Mouse (Mus musculus): ENCODE results near the gene Miga2.

Miga2 gene

DNA sequence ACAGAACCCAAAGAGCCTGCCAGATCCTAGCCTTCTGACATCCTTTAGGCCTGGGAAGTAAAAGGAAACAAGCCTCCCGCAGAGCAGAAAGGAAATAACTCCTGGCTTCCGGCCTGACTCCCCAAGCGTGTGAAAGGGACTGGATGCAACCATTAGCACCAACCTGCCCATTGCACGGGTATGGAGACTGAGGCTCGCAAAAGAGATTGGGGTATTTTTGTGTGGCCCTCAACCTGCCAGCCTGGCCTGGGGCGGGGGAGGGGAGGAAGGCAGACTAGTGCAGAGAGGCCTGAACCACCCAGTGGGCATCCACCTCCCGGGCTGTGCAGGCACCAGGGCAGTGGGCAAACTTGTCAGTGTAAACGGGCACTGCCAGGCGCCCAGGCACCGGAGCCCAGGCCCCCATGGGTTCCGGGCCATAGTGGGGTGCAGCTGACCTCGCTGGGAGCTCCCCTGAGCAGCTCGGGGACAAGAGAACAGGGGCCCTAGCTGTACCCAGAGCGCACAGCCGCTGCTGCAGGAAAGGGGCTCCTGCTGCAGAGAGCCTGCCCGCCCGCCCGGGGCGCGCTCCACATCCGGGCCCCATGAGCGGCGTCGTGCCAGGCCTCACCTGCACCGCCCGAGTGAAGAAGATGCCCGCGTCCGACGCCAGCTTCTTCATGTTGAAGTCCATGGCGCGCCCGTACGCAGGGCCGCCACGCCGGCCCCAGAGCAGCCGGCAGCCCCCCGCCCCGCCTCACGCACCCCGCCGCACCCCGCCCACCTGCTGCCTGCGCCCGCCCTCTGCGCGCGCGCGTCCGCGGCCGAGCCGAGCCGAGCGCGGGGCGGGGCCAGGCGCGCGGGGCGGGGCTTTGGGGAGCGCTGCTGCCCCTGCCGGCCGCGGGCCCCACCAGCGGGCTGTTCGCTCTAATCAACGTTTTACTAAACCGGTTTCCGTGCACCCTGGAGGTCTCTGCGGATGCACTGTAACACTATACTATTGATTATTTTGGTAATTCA lies 5.2 kb upstream of the Miga2 start, which contains the start of gene Sh3glb2:
TSS of gene Sh3glb2 (minus strand) at position 805 of the 999 bp plus-strand sequence.
- peak; percentile 83 to 94 for DNase-seq (ENCODE audit: low spot score in 2 of 2)

DNA sequence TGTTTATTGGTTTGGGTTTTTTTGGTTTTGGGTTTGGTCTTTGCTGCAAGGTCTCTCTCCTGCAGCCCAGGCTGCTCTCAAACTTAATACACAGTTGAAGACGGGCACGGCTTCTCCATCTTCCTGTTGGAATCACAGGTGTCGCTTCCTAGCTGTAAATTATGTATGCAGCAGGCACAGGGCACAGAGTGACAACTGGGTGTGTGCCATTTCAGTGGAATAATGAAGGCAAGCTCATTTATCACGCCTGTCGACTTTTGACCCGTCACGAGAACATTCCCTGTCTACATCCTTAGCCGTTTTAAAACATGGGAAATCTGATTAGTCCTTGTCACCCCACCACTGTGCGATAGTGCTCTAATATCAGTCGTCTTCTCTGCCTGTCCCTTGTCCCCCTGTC lies 3.4 kb upstream of the Miga2 start:
- no peak for DNase-seq (ENCODE audit: low spot score in 2 of 2)

- DNase-seq (ENCODE audit: low spot score in 2 of 2), result no peak
Observed at GRCm38 (mm10) chr2:30362865-30363264, 1.2 kb upstream of the Miga2 start.

DNA sequence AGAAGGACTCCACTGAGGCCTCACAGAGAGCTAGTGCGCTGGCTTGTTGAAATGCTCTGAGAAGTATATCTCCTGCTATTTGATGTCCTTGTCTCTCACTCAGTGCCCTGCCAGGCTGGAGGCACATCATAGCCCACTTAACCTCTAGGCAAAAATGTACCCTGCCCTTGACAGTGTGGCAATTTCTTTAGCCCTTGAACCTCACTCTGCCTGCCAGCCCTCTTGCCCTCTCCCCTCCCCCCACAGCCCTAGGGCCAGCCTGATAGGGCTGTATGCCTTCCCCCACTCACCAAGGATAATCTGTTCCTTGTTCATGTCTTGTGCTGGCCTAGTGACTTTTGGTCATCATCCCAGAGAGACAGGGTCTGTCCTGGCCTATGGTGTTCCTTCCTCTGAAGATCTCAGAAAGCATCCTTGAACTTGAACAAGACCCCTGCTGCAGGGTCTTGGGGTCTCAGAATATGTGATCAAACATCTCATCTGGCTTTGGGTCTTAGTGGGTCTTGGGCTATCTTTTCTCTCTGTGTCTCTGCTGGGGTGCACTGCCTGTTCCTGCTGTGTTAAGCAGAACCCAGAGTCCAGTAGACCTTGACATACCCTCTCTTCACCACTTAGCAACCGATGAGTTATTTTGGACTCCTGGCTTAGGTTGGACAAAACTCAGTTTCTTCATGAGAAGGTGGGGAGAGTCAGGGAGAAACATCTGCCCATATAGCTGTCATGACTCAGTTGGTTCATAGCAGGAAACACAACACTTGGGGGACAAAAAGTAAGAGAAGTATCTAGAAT lies 1.4 kb downstream of the Miga2 start:
- no peak for DNase-seq (ENCODE audit: low spot score in 2 of 2)

GRCm38 (mm10) chr2:30366203-30366602 lies 2.2 kb downstream of the Miga2 start:
- no peak for DNase-seq (ENCODE audit: low spot score in 2 of 2)

GRCm38 (mm10) chr2:30371544-30371943 lies 7.5 kb downstream of the Miga2 start:
- no peak for DNase-seq (ENCODE audit: low spot score in 2 of 2)

- no peak for DNase-seq (ENCODE audit: low spot score in 2 of 2)
Observed at GRCm38 (mm10) chr2:30372726-30373125, 8.7 kb downstream of the Miga2 start.

- no peak for DNase-seq (ENCODE audit: low spot score in 2 of 2)
Observed at GRCm38 (mm10) chr2:30375893-30376292, 11.9 kb downstream of the Miga2 start.

GRCm38 (mm10) chr2:30377721-30378120 lies 13.7 kb downstream of the Miga2 start:
- no peak for DNase-seq (ENCODE audit: low spot score in 2 of 2)

DNA sequence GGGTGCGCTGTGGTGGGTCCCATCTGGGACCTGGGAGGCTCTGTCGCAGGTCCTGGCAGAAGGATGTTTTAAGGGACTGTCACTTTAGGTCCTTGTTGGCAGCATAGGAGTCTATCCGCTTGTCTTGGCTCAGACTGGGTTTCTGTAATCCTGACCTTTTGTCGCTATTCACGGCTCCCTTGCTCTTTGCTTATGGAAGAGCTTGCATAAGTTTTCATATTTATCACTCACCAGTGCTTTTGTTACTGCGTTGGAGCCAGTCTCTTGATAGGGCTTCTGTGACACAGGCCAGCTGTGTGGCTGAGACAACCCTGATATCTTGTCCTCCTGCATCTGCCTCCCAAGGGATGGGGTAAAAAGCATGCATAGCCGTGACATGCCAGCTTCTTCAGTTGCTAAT lies 15.3 kb downstream of the Miga2 start:
- no peak for DNase-seq (ENCODE audit: low spot score in 2 of 2)

DNA sequence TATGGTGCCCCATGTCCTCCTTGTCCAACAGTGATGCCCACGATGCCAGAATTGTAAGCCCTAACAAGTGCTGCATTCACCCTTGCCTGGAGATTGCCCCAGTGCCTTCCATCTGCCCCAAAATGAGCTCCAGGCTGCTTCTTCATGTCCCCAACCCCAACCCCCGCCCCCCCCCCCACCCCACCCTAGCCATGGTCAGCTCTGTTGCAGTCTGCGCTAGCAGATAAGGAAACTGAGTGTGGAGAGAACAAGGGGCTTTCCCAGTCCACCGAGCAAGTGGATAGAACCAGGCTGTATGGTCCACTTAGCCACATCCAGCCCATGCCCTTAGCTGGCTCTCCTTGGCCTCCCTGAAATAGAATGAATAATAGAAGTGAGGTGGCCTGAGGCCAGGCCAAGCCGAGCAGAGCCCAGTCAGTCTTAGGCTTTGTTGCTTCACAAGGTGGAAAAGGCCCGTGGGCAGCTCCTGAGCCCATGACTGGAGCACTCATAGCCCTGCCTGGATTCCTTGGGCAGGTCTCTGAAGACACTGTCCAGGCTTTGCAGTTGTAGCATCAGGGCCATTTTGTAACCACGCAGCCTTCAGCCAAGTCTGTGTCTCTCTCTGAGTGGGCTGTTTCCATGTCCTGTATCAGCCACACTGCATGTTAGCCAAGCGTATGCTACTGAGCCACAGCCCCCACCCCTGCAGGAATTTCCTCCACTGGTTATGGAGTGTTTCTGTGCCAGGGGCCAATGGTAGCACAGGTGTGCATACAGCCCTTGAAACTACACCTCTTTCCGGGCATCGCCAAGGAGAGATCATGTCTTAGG lies 16.7 kb downstream of the Miga2 start:
- DNase-seq (ENCODE audit: low spot score in 2 of 2), result no peak

DNA sequence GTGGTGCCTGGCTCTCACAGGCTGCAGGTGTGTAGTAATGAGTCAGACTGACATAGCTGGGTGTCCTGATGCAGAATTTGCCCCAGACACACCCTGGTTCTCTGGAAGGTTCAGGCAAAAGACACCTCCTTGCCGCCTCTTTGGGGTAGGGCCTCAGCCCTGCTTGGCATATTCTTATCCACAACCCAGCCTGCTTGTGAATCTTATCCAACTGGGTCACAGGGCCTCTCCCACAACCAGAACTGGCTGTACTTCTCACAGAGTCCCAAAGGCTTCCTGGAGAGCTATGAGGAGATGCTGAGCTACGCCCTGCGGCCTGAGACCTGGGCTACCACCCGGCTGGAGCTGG lies 17.3 kb downstream of the Miga2 start:
- DNase-seq (ENCODE audit: low spot score in 2 of 2), result peak in 1 of 2 experiments; percentile 43

DNA sequence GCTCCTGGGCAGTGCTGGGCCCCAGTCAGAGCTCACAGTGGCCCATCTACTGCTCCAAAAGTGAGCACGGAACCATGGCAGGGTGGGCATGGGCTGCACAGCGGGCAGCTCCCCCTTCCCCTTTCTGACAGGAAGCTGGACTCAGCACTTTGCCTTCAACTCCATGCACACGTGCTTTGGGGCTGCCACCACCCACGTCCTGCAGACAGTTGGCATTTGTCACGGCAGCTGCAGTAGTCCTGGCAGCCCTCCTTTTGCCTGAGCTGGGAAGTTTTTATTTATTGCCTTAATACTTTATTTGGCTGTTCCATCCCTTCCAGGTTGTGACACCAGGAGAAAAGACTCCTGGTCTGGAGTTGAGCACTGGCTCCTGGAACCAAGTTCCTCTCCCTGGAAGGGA lies 20.8 kb downstream of the Miga2 start:
- no peak for DNase-seq (ENCODE audit: low spot score in 2 of 2)

- no peak for DNase-seq (ENCODE audit: low spot score in 2 of 2)
Observed at GRCm38 (mm10) chr2:30385591-30385990, 21.6 kb downstream of the Miga2 start.

- no peak for DNase-seq (ENCODE audit: low spot score in 2 of 2)
Observed at GRCm38 (mm10) chr2:30386913-30387312, 22.9 kb downstream of the Miga2 start.

- DNase-seq (ENCODE audit: low spot score in 2 of 2), result no peak
Observed at GRCm38 (mm10) chr2:30389000-30389399, 25.0 kb downstream of the Miga2 start.

- DNase-seq (ENCODE audit: low spot score in 2 of 2), result peak; percentile 91 to 96
Observed at GRCm38 (mm10) chr2:30392114-30392576, 28.1 kb downstream of the Miga2 start, which contains the start of gene Dolpp1. Gene Dolpp1 (plus strand): TSS chr2:30392254.

GRCm38 (mm10) chr2:30392577-30393369 lies 28.7 kb downstream of the Miga2 start:
- peak; percentile 53 to 84 for DNase-seq (ENCODE audit: low spot score in 2 of 2)

GRCm38 (mm10) chr2:30393370-30393656 lies 29.3 kb downstream of the Miga2 start:
- no peak for DNase-seq (ENCODE audit: low spot score in 2 of 2)

GRCm38 (mm10) chr2:30395757-30396156 lies 31.7 kb downstream of the Miga2 start:
- no peak for DNase-seq (ENCODE audit: low spot score in 2 of 2)

GRCm38 (mm10) chr2:30396246-30396645 lies 32.2 kb downstream of the Miga2 start:
- no peak for DNase-seq (ENCODE audit: low spot score in 2 of 2)

All from spleen, postnatal 10 days (tissue).